Mouse (Mus musculus) neural tube, embryonic 15.5 days (tissue): ENCODE data around the gene Get4. TPM values are rescaled to one million over a fixed set of nuclear protein-coding genes. Genes with fewer than 3 reads are reported as not detected.

Experiments used
- ATAC-seq: fragments of 200-750 bp; cut with Nextera tagmentation; 2 replicates; pipeline ENCODE4 v1.8.0; 2017; ENCODE audit warnings: mild to moderate bottlenecking, moderate TSS enrichment, moderate library complexity; ENCODE audit not compliant: low FRiP score
- H3K27ac ChIP-seq: fragments of 300-500 bp; sonication (generic); replicated peaks from 2 replicates; pipeline ENCODE4 v1.5.1; 2015; ENCODE audit warnings: mild to moderate bottlenecking, inconsistent platforms
- H3K27me3 ChIP-seq: fragments of 300-500 bp; sonication (generic); replicated peaks from 2 replicates; pipeline ENCODE4 v1.6.1; 2015; ENCODE audit warnings: inconsistent platforms
- H3K36me3 ChIP-seq: fragments of 300-500 bp; sonication (generic); 2 replicates; pipeline ENCODE4 v1.6.1; 2015; ENCODE audit warnings: inconsistent platforms
- H3K4me1 ChIP-seq: fragments of 300-500 bp; sonication (generic); 2 replicates; pipeline ENCODE4 v1.6.1; 2015; ENCODE audit warnings: inconsistent platforms
- H3K4me2 ChIP-seq: fragments of 300-500 bp; sonication (generic); 2 replicates; pipeline ENCODE4 v1.6.1; 2015; ENCODE audit warnings: inconsistent platforms, mild to moderate bottlenecking, moderate library complexity
- H3K4me3 ChIP-seq: fragments of 300-500 bp; sonication (generic); replicated peaks from 2 replicates; pipeline ENCODE4 v1.5.1; 2015; ENCODE audit warnings: mild to moderate bottlenecking, inconsistent platforms
- H3K9ac ChIP-seq: fragments of 300-500 bp; sonication (generic); replicated peaks from 2 replicates; pipeline ENCODE4 v1.6.1; 2015; ENCODE audit warnings: mild to moderate bottlenecking, inconsistent platforms
- H3K9me3 ChIP-seq: fragments of 300-500 bp; sonication (generic); replicated peaks from 2 replicates; pipeline ENCODE4 v1.6.1; 2016; ENCODE audit warnings: inconsistent platforms
- WGBS: fragments of 180-500 bp; shearing (Covaris S2); methylation state at CpG from one replicate; pipeline ENCODE4 v1.1.7; 2015; ENCODE audit warnings: mixed read lengths; 5-methylcytosine and 5-hydroxymethylcytosine counted together
- polyA plus RNA-seq: library from polyadenylated mRNA; unstranded; fragments of >200 nt; fragmentation: Nextera tagmentation; extraction: Ambion mirVana; gene quantifications from 2 replicates; pipeline ENCODE4 v1.2.1, GENCODE M21; 2015

Get4 gene
- 119 and 126 TPM in 2 replicates for polyA plus RNA-seq

DNA sequence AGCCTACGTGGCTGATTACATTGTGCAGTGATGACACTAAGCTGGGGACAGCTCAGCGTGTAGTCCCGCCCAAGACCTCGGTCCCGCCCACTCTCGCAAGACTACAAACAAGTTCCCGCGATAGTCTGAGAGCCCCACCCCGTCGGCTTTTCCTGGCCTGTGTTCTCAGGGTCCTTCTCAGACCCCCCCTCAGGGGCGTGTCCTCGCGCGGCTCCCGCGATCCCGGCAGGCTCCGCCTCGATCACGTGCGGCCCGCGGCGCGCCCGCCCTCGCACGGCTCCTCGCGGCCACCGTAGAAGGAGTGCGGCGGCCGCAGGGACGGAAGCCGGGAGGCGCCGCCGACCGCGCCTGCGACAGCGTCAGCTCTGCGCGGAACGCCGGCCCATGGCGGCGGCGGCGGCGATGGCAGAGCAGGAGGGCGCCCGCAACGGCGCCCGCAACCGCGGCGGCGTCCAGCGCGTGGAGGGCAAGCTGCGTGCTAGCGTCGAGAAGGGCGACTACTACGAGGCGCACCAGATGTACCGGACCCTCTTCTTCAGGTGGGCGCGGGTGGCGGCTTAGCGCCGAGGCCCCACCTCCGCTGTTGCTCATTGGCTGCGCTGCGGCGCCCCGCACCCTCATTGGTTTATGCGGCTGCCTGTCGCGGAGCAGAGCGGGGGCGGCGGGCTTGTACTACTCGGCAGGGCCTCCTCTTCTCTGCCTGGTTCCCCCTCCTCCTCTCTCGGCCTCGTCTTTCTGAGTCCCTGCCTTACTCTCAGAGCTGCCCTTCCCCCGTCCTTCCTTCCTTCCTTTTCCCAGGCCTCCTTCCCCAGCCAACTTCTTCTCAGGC, at the start of gene Get4:
Gene Get4 (plus strand): TSS at position 244 of the 829 bp plus-strand sequence.
- Histone ChIP-seq H3K36me3 (peaks cover 33% of the 10 kb centered on the region), H3K9me3 (no peaks in the 10 kb centered on the region), H3K4me2 (peak within 1 kb of the TSS; percentile 72), H3K4me1 (peaks cover 41% of the 10 kb centered on the region), H3K27ac (peak within 1 kb of the TSS; percentile 95), H3K27me3 (no peaks in the 10 kb centered on the region), H3K9ac (peak within 1 kb of the TSS; percentile 83), H3K4me3 (peak within 1 kb of the TSS; percentile 90)
- under 1% methylated on average over 82 of the region's 90 CpGs for WGBS
- ATAC-seq: peak; percentile 96

DNA sequence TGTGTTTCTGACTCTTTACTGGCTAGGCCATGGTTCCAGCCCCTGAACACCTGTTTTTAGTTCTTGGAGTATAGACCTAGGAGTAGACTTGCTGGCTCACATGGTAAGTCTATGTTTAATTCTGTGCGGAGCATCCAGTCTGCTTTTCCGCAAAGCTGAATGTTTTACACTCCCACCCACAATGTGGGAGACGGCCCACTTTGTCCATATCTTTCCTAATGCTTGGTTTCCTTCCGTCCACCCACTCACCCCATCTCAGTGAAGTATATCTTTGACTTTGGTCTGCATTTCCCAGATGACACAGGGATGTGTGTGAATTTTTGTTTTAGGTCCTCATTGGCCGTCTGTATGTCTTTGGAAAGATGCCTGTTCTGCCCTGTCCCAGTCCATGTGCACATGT, 48.8 kb upstream of the Get4 start:
- WGBS: 91% methylated on average over 5 of the region's 5 CpGs
- H3K27ac ChIP-seq: no peak overlapping the region
- ATAC-seq: no peak
- H3K9me3 ChIP-seq: no peaks in the 10 kb centered on the region
- no peak overlapping the region for H3K9ac ChIP-seq
- no peaks in the 10 kb centered on the region for H3K36me3 ChIP-seq
- H3K27me3 ChIP-seq: no peaks in the 10 kb centered on the region
- no peak overlapping the region for H3K4me3 ChIP-seq
- no peak overlapping the region for H3K4me2 ChIP-seq
- H3K4me1 ChIP-seq: peaks cover 47% of the 10 kb centered on the region

DNA sequence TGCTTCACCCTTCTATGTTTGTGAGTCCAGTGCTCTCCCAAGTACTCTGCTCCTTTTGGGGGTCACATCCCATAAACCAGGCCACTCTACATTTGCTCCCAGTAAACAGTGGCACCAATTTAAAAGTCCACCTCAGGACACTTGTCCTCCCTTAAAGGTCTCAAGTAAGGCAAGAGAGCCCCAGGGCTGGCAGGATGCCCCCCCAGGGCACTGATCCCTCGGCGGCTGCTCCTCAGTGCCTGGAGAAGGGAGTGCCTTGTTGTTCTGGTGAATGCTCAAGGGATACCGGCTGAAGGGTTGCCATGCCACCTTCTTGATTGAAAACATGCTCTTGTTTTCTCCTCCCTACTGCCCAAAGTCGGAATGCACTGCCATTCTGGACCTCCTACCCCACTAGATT, 46.0 kb upstream of the Get4 start:
- peaks cover 40% of the 10 kb centered on the region for H3K4me1 ChIP-seq

DNA sequence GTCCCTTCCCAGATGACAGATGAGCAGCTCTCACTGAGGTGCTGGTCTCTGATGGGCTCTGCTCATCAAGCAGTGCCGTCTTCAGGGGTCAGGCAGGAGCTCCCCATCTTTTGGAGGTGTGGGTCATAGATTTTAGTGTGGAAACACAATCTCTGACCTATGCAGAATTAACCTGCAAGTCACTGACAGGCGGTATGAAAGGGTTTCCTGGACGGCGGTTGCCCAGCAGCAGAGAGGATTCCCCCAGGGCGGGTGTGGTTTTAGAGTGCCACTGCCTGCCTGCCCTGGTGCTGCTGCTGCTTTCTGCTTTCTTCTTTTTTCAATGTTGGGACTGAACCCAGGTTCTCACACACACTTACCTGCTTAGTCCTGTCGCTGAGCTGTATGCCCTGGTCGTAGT, 45.6 kb upstream of the Get4 start:
- Histone ChIP-seq H3K36me3 (peaks cover 10% of the 10 kb centered on the region), H3K9ac (no peak overlapping the region), H3K4me2 (no peak overlapping the region), H3K4me1 (peaks cover 36% of the 10 kb centered on the region), H3K27ac (no peak overlapping the region), H3K9me3 (no peaks in the 10 kb centered on the region), H3K27me3 (no peaks in the 10 kb centered on the region), H3K4me3 (no peak overlapping the region)
- ATAC-seq: no peak
- 69% methylated on average over 7 of the region's 7 CpGs for WGBS

More for the DNA sequence above, 46.0 kb upstream of the Get4 start:
- Histone ChIP-seq H3K36me3 (peaks cover 10% of the 10 kb centered on the region), H3K9ac (no peak overlapping the region), H3K9me3 (no peaks in the 10 kb centered on the region), H3K4me3 (no peak overlapping the region), H3K4me2 (no peak overlapping the region), H3K27ac (no peak overlapping the region), H3K27me3 (no peaks in the 10 kb centered on the region)
- 67% methylated on average over 4 of the region's 4 CpGs for WGBS
- no peak for ATAC-seq

DNA sequence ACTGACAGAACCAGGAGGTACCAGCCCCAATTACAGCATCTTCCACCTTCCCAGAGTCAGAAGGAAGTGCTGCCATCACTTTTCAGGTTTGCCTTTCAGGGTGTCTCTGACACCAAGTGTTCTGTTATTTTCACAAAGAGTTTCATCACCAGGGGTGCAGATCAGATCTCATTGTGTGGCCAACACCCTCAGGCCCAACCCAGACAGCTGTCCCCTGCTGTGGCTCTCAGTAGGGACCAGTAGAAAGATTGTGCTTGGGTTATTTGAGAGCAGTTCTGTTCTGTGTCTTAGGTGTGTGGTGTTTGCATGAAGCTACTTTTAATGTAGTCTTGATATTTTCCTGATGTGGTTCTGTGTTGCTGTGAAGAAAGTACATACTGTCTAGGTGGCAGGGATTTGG, 43.9 kb upstream of the Get4 start:
- H3K9ac ChIP-seq: no peak overlapping the region
- no peaks in the 10 kb centered on the region for H3K9me3 ChIP-seq
- no peaks in the 10 kb centered on the region for H3K27me3 ChIP-seq
- H3K4me2 ChIP-seq: no peak overlapping the region
- no peak overlapping the region for H3K27ac ChIP-seq
- H3K4me1 ChIP-seq: peaks cover 25% of the 10 kb centered on the region
- peaks cover 10% of the 10 kb centered on the region for H3K36me3 ChIP-seq
- ATAC-seq: no peak
- no peak overlapping the region for H3K4me3 ChIP-seq

DNA sequence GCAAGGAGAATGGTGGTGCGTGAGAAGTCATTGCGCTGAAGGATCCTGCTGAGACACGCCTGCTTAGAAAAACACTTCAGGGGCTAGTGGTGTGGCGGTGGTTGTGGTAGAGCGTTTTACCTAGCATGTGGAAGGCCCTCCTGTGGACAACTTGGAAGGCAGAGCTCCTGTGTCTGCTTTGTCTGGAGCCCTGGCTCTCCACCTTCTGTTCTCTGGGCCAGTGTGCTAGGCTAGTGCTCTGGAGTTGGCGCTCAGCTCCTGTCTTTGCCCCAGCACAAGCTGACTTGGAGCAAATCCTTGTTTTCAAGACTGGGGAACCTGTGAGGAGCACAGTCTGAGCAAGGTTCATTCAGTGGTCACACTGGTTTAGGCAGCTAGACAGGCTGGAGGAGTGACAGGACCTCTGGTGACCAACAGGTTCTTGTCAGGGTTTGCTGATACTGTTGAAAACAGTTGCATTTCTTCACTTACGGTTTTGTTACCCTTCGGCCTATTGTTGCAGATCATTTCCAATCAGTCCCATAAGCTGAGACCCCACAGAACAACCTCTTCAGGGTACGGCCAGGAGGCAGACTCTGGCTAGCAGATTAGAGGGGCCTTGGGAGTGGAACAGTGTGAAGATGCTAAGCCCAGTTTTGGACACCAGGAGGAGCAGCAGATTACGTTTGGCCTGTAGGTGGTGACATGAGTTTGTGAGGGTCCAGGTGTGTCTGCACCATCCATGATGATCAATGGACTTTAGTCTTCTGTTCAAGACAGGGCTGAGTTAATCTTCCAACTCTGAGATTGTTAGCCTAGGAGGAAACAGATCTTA, 43.0 kb upstream of the Get4 start:
- no peak overlapping the region for H3K4me2 ChIP-seq
- no peak for ATAC-seq
- peaks cover 10% of the 10 kb centered on the region for H3K36me3 ChIP-seq
- H3K4me3 ChIP-seq: no peak overlapping the region
- 90% methylated on average over 10 of the region's 10 CpGs for WGBS
- no peaks in the 10 kb centered on the region for H3K9me3 ChIP-seq
- H3K9ac ChIP-seq: no peak overlapping the region
- no peak overlapping the region for H3K27ac ChIP-seq
- no peaks in the 10 kb centered on the region for H3K27me3 ChIP-seq
- peaks cover 25% of the 10 kb centered on the region for H3K4me1 ChIP-seq

DNA sequence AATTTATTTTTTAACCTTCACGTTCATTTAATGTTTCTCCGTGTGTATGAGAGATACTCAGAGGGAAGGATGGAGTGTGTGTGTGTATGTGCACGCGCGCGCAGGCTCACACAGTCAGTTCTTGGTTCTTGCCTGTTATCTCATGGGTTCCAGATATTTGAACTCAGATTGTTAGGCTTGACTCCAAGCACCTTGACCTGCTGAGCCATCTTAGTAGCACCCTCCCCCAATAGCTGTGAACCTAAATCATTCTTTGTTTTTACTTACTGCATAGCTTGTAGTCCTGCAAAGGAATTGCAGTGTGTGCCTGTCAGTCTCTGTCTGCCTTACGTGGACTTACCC, 42.5 kb upstream of the Get4 start:
- no peak for ATAC-seq
- Histone ChIP-seq H3K9me3 (no peaks in the 10 kb centered on the region), H3K36me3 (peaks cover 10% of the 10 kb centered on the region), H3K4me1 (peaks cover 21% of the 10 kb centered on the region), H3K4me2 (no peak overlapping the region), H3K27ac (no peak overlapping the region), H3K27me3 (no peaks in the 10 kb centered on the region), H3K9ac (no peak overlapping the region), H3K4me3 (no peak overlapping the region)
- WGBS: 93% methylated on average over 7 of the region's 7 CpGs

DNA sequence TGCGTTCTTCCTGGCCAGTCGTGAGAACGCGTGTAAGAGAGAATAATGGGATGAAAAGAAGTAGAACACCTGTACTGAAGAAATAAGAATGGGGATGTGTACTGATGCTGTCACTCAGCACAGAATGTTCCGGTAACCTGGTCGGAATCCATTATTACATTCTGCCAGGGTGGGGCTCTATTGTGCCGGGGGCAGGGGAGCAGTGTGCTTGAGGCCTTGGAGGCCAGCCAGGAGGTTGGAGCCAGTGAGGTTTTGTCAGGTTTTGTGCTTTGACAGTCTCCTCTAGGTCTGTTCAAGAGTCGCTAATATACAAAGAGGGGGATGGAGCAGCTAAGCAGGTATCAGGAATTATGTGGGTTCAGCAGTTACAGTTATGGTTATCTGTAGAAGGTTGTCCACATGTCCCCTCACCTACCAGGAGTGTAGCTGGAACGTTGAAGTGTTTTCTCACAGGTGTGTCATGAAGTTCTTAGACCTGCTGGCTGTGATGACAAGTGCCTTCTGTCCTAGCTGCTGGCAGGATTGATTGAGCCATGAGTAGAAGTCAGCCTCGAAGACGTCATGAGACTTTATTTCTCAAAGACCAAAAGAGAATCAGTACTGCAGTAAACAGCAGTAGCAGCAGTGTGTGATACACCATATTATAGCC, 40.3 kb upstream of the Get4 start:
- Histone ChIP-seq H3K9me3 (no peaks in the 10 kb centered on the region), H3K36me3 (peaks cover 28% of the 10 kb centered on the region), H3K27ac (no peak overlapping the region), H3K4me1 (0 out of 2 replicates have a peak, but pooled peaks cover 8% of the 10 kb centered on the region), H3K4me2 (no peak overlapping the region), H3K27me3 (no peaks in the 10 kb centered on the region), H3K4me3 (no peak overlapping the region), H3K9ac (no peak overlapping the region)
- 93% methylated on average over 11 of the region's 11 CpGs for WGBS
- no peak for ATAC-seq

DNA sequence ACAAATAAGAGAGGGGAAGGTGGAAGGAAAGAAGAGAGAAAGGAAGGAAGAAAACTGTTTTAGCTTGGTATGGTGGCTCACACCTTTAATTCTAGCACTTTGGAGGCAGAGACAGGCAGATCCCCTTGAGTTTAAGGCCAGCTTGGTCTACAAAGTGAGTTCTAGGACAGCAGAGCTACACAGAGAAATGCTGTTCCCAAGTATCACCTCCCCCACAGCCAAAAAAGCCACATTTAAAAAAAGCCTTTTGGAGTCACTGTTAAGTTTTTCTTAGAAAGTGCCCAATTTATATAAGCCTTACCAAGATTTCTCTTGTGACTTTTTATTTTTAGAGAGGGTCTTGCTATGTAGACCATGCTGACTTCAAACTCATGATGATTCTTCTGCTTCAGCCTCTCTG, 37.8 kb upstream of the Get4 start:
- H3K4me3 ChIP-seq: no peak overlapping the region
- H3K4me1 ChIP-seq: no peaks in the 10 kb centered on the region
- no peaks in the 10 kb centered on the region for H3K27me3 ChIP-seq
- no peak for ATAC-seq
- no peak overlapping the region for H3K27ac ChIP-seq
- peaks cover 34% of the 10 kb centered on the region for H3K36me3 ChIP-seq
- H3K9ac ChIP-seq: no peak overlapping the region
- no peaks in the 10 kb centered on the region for H3K9me3 ChIP-seq
- H3K4me2 ChIP-seq: no peak overlapping the region

DNA sequence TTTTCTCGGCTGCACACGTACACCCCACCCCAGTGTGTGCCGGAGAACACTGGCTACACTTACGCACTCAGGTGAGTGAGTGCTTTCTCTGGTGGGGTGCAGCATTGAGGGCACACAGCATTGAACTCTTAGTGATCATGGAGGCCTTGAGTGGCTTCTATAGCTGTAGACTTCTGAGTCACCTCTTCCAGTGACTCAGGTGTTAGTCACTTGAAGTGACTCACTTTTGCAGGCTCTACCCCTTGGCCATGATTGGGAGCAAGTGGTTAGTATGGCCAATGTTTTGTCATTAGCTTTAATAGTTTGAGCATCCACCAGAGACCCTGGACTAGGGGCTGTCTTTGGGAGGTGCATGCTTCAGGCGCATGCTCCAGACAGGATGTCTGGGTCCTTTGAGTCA, 36.9 kb upstream of the Get4 start:
- Histone ChIP-seq H3K4me2 (no peak overlapping the region), H3K4me3 (no peak overlapping the region), H3K4me1 (no peaks in the 10 kb centered on the region), H3K36me3 (peaks cover 32% of the 10 kb centered on the region), H3K27me3 (no peaks in the 10 kb centered on the region), H3K27ac (no peak overlapping the region), H3K9ac (no peak overlapping the region), H3K9me3 (no peaks in the 10 kb centered on the region)
- WGBS: 97% methylated on average over 5 of the region's 5 CpGs
- no peak for ATAC-seq

DNA sequence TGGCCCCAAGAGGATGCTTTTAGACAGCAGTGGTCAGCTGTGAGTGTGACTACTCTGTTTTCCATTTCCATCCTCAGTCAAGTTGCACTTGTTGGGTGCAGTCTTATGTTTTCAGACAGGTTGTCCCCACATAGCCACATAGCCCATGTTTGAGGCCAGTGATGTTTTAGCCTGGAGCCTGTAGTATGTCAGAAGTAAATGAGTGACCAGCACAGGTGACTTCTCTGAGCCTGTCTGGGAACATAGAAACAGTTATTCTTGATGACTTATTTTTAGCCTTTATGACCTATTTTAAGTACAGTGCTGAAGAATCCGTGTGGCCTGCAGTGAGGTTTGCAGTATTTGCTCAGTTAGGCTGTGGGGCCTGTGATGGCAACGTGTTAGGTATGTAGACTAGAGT, 36.0 kb upstream of the Get4 start:
- WGBS: 92% methylated on average over 2 of the region's 2 CpGs
- ATAC-seq: no peak

DNA sequence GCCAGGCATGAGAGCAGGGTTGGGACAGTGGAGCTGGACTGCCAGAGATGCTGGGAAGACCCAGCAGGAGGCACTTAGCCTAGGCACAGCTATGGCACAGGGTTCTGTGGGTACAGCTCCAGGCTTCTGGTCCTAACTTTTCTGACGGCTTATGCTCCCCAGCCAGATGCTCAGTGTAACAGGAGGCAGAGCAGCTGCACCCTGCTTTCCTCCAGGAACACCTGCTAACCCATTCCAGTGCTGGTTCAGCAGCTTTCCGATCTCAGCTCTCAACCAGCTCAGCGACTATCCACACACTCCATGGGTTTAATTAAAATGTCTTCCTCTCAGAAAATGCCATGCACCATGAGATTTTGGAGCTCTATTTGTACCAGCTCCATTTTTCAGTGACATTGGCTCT, 35.4 kb upstream of the Get4 start:
- H3K4me1 ChIP-seq: no peaks in the 10 kb centered on the region
- no peak overlapping the region for H3K27ac ChIP-seq
- no peaks in the 10 kb centered on the region for H3K9me3 ChIP-seq
- H3K9ac ChIP-seq: no peak overlapping the region
- H3K36me3 ChIP-seq: peaks cover 39% of the 10 kb centered on the region
- 77% methylated on average over 3 of the region's 3 CpGs for WGBS
- no peak for ATAC-seq
- H3K27me3 ChIP-seq: no peaks in the 10 kb centered on the region
- H3K4me2 ChIP-seq: no peak overlapping the region
- H3K4me3 ChIP-seq: no peak overlapping the region

More for the DNA sequence above, 36.0 kb upstream of the Get4 start:
- Histone ChIP-seq H3K27ac (no peak overlapping the region), H3K4me2 (no peak overlapping the region), H3K9ac (no peak overlapping the region), H3K4me1 (no peaks in the 10 kb centered on the region), H3K27me3 (no peaks in the 10 kb centered on the region), H3K9me3 (no peaks in the 10 kb centered on the region), H3K4me3 (no peak overlapping the region), H3K36me3 (peaks cover 32% of the 10 kb centered on the region)
